9 mouse cellular contexts compared by ENCODE assay signal in genomic region chr1:139162814-139163213, GRCm38 (mm10).
DNase-seq lines count a peak whose midpoint lies in the region; ATAC-seq lines count a peak whose summit lies in the region.
"Had no signal": no experiment of that assay in that cellular context is flagged by ENCODE, and none has a peak within 500 bp of the region (broad histone marks: within the 10 kb centered on the region; RNA-seq: fewer than 3 reads in every experiment).

No protein-coding gene starts in this region.

- DNase-seq in cerebellum, postnatal 4 days (ENCODE audit: low spot score in 2 of 2) = no peak
- peak; percentile 24 for DNase-seq in right cerebral cortex, adult 18-20 months
- DNase-seq in right cerebral cortex, postnatal 10 days (ENCODE audit: low spot score in 2 of 2) = no peak
- DNase-seq in embryonic facial prominence, embryonic 11.5 days (ENCODE audit: low spot score) = peak; percentile 72
- DNase-seq in kidney, postnatal 36 days = peak; percentile 16 to 40
- DNase-seq in midbrain, embryonic 14.5 days = peak; percentile 80
- DNase-seq in spleen, adult 12 weeks (ENCODE audit: low spot score) = no peak

- no peaks in the 10 kb centered on the region for H3K27me3 ChIP-seq in embryonic facial prominence, embryonic 11.5 days (ENCODE audit: control insufficient read depth, insufficient read depth, low read length)
- no peaks in the 10 kb centered on the region for H3K27me3 ChIP-seq in midbrain, embryonic 14.5 days (ENCODE audit: control insufficient read depth, insufficient read depth, low read length)

- H3K4me3 ChIP-seq in embryonic facial prominence, embryonic 11.5 days (ENCODE audit: low read depth, low read length) = no peak overlapping the region
- H3K4me3 ChIP-seq in midbrain, embryonic 14.5 days (replicated peaks; ENCODE audit: low read depth, low read length) = no peak overlapping the region
- H3K4me3 ChIP-seq: myocyte had no signal

- no peaks in the 10 kb centered on the region for H3K36me3 ChIP-seq in embryonic facial prominence, embryonic 11.5 days (replicated peaks; ENCODE audit: control insufficient read depth, insufficient read depth, low read depth, low read length)
- H3K36me3 ChIP-seq in midbrain, embryonic 14.5 days (ENCODE audit: control insufficient read depth, insufficient read depth, low read length) = no peaks in the 10 kb centered on the region

- no peak overlapping the region for H3K27ac ChIP-seq in embryonic facial prominence, embryonic 11.5 days (replicated peaks; ENCODE audit: low read depth, low read length)
- no peak overlapping the region for H3K27ac ChIP-seq in midbrain, embryonic 14.5 days (replicated peaks; ENCODE audit: low read depth, low read length)

- WGBS in embryonic facial prominence, embryonic 11.5 days = 34% methylated on average over 5 of the region's 5 CpGs
- WGBS in midbrain, embryonic 14.5 days = 35% methylated on average over 5 of the region's 5 CpGs

- H3K9me3 ChIP-seq in embryonic facial prominence, embryonic 11.5 days (replicated peaks; ENCODE audit: control insufficient read depth, low read length) = no peaks in the 10 kb centered on the region
- H3K9me3 ChIP-seq in midbrain, embryonic 14.5 days (ENCODE audit: control insufficient read depth, low read length) = no peaks in the 10 kb centered on the region

- ATAC-seq in cerebellum, adult (ENCODE audit: insufficient number of reproducible peaks, low FRiP score, low TSS enrichment) = peak; percentile 50; the same call in 1 of the 2 replicates
- ATAC-seq in embryonic facial prominence, embryonic 11.5 days (replicated peaks; ENCODE audit: insufficient number of reproducible peaks, low FRiP score, low TSS enrichment, low read depth) = no peak
- ATAC-seq in midbrain, embryonic 14.5 days (ENCODE audit: low FRiP score, low TSS enrichment) = no peak

- H3K4me1 ChIP-seq in embryonic facial prominence, embryonic 11.5 days (ENCODE audit: control insufficient read depth, insufficient read depth, low read length) = no peaks in the 10 kb centered on the region
- H3K4me1 ChIP-seq in midbrain, embryonic 14.5 days (ENCODE audit: control insufficient read depth, insufficient read depth, low read length) = no peaks in the 10 kb centered on the region

- no peak overlapping the region for H3K4me2 ChIP-seq in embryonic facial prominence, embryonic 11.5 days (ENCODE audit: low read depth, low read length)
- H3K4me2 ChIP-seq in midbrain, embryonic 14.5 days (ENCODE audit: low read length) = no peak overlapping the region

- no peak overlapping the region for H3K9ac ChIP-seq in embryonic facial prominence, embryonic 11.5 days (replicated peaks; ENCODE audit: low read length)
- no peak overlapping the region for H3K9ac ChIP-seq in midbrain, embryonic 14.5 days (replicated peaks; ENCODE audit: low read length)

Comparison
In these comparisons a context has a peak if more than half of its experiments do, and no peak if none do; other contexts are left out.
1. DNase-seq: peak in right cerebral cortex, adult 18-20 months (single experiment), embryonic facial prominence, embryonic 11.5 days (single experiment), kidney, postnatal 36 days (2 of 2) and midbrain, embryonic 14.5 days (single experiment); none in cerebellum, postnatal 4 days (0 of 2), right cerebral cortex, postnatal 10 days (0 of 2) and spleen, adult 12 weeks (single experiment).